Mouse (Mus musculus) myocyte (in vitro differentiated cells): ENCODE data around the gene Frrs1.

Experiments
- MAX ChIP-seq: IDR thresholded peaks from one replicate; pipeline ENCODE4 v1.6.1; 2011; ENCODE audit warnings: low read depth, mild to moderate bottlenecking, control low read depth
- POLR2A ChIP-seq: IDR thresholded peaks from one replicate; pipeline ENCODE4 v1.6.1; 2011; ENCODE audit warnings: low read depth, mild to moderate bottlenecking, control low read depth, moderate library complexity; ENCODE audit not compliant: insufficient read length

DNA sequence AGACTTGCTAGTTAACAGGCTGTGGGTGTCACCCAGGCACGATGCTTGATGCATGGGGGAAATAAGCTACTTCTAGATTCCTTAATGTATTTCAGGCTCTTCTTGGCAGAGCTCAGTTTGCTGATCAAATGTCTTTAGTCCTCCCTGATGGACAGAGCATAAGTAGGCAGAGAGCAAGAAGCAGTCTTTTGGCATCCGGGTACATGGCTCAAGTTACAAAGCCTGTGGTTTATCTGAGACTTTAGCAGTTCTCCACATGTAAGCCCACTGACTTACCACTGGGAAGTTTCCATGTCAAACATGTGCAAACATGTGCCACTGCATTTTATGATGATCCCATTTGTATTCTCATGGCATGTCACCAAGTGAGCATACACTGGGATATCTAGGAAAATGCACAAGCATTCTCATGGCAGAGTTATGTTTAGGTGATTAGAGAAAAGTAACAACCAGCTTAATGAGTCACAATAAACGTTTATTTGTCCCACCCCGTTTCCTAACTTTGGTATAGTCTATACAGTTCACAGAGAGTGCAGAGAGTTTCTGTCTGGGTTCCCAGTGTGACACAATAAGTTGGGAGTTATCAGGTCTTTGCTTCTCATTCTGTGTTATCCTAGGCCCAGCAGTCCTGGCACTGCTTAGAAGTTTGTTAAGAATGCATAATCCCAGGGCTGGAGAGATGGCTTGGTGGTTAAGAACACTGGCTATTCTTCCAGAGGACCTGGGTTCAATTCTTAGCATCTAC is 32.6 kb upstream of the Frrs1 start:
- no peak for TF ChIP-seq POLR2A
- no peak for TF ChIP-seq MAX
